Mouse (Mus musculus) G1E (cell line): ENCODE results near the gene Ube2cbp. TPM values are rescaled to one million over a fixed set of nuclear protein-coding genes. Genes with fewer than 3 reads are reported as not detected.

ENCODE experiments used
- ATAC-seq: 2 replicates; pipeline ENCODE4 v1.8.0; 2016; ENCODE audit warnings: mild to moderate bottlenecking; ENCODE audit not compliant: insufficient number of reproducible peaks, poor library complexity, low FRiP score, severe bottlenecking; ENCODE audit errors: extremely low read depth
- DNase-seq: peaks from one replicate; pipeline ENCODE4 v3.0.0; 2012; ENCODE audit warnings: low spot score
- H3K27me3 ChIP-seq: 2 replicates; pipeline ENCODE4 v1.6.1; 2012; ENCODE audit warnings: mild to moderate bottlenecking, low read length, inconsistent platforms; ENCODE audit not compliant: insufficient read depth
- H3K36me3 ChIP-seq: replicated peaks from 2 replicates; pipeline ENCODE3; 2012; ENCODE audit warnings: mild to moderate bottlenecking, inconsistent platforms
- H3K4me1 ChIP-seq: 2 replicates; pipeline ENCODE4 v1.6.1; 2012; ENCODE audit warnings: low read depth, low read length, inconsistent platforms, mixed read lengths; ENCODE audit not compliant: insufficient read depth
- H3K4me3 ChIP-seq: 2 replicates; pipeline ENCODE4 v1.5.1; 2012; ENCODE audit warnings: low read depth, mild to moderate bottlenecking, inconsistent platforms, low read length, moderate library complexity, mixed read lengths
- H3K9me3 ChIP-seq: replicated peaks from 2 replicates; pipeline ENCODE4 v1.6.1; 2012; ENCODE audit warnings: inconsistent platforms
- CTCF ChIP-seq: IDR thresholded peaks from 2 replicates; pipeline ENCODE4 v1.5.1; 2012; ENCODE audit warnings: low read depth, low read length, inconsistent platforms, mixed read lengths
- GATA1 ChIP-seq: IDR thresholded peaks from 2 replicates; pipeline ENCODE4 v1.6.1; 2012; ENCODE audit warnings: borderline replicate concordance, low read length, inconsistent platforms, mixed read lengths
- GATA2 ChIP-seq: IDR thresholded peaks from 2 replicates; pipeline ENCODE4 v1.6.1; 2012; ENCODE audit warnings: low read depth, low read length, inconsistent platforms, borderline replicate concordance
- POLR2AphosphoS5 ChIP-seq: IDR thresholded peaks from 2 replicates; pipeline ENCODE4 v1.6.1; 2012; ENCODE audit warnings: low read depth, low read length, inconsistent platforms; ENCODE audit not compliant: insufficient replicate concordance
- TAL1 ChIP-seq: conservative IDR thresholded peaks from 2 replicates; pipeline ENCODE4 v1.6.1; 2012; ENCODE audit warnings: low read depth, low read length, inconsistent platforms, mixed read lengths
- polyA plus RNA-seq: library from polyadenylated mRNA; stranded (reverse); fragments of >175 nt; gene quantifications from 2 replicates; pipeline ENCODE4 v1.2.3, GENCODE M21; 2012
- total RNA-seq, 2 experiments: library from RNA; stranded (forward) in 1 of 2; stranded (reverse) in 1 of 2; fragments of 200-1000 nt in 1 of 2; fragments of >200 nt in 1 of 2; fragmentation: Nextera tagmentation in 1 of 2; gene quantifications; 2 replicates each; pipeline ENCODE4 v1.2.3; 2014 to 2017

The Ube2cbp gene
- total and polyA plus RNA-seq, 3 experiments: 2.2 to 4.2 (median 2.3) TPM

GRCm38 (mm10) chr9:86395012-86395411 is 69.7 kb downstream of the Ube2cbp start:
- H3K4me3 ChIP-seq: no peak overlapping the region
- H3K36me3 ChIP-seq: no peaks in the 10 kb centered on the region
- H3K27me3 ChIP-seq: no peaks in the 10 kb centered on the region
- no peak for TF ChIP-seq GATA1
- no peak for TF ChIP-seq GATA2
- no peak for TF ChIP-seq CTCF
- no peak for TF ChIP-seq TAL1
- H3K4me1 ChIP-seq: no peaks in the 10 kb centered on the region
- no peak for ATAC-seq
- DNase-seq: no peak
- H3K9me3 ChIP-seq: no peaks in the 10 kb centered on the region

GRCm38 (mm10) chr9:86393586-86394272 is 71.0 kb downstream of the Ube2cbp start:
- Histone ChIP-seq H3K9me3 (no peaks in the 10 kb centered on the region), H3K27me3 (no peaks in the 10 kb centered on the region), H3K36me3 (no peaks in the 10 kb centered on the region), H3K4me1 (no peaks in the 10 kb centered on the region), H3K4me3 (no peak overlapping the region)
- ATAC-seq: no peak
- TF ChIP-seq POLR2AphosphoS5 (no peak), GATA2 (no peak), CTCF (no peak), GATA1 (no peak), TAL1 (no peak)
- DNase-seq: no peak

- Histone ChIP-seq H3K4me1 (no peaks in the 10 kb centered on the region), H3K4me3 (no peak overlapping the region), H3K36me3 (no peaks in the 10 kb centered on the region), H3K9me3 (no peaks in the 10 kb centered on the region), H3K27me3 (no peaks in the 10 kb centered on the region)
- ATAC-seq: no peak
- DNase-seq: no peak
- TF ChIP-seq GATA2: no peak
- no peak for TF ChIP-seq POLR2AphosphoS5
- TF ChIP-seq TAL1: no peak
- no peak for TF ChIP-seq CTCF
- no peak for TF ChIP-seq GATA1
These were observed 73.3 kb downstream of the Ube2cbp start for GRCm38 (mm10) chr9:86391467-86391866.

GRCm38 (mm10) chr9:86390713-86391112 is 74.0 kb downstream of the Ube2cbp start:
- Histone ChIP-seq H3K36me3 (no peaks in the 10 kb centered on the region), H3K9me3 (no peaks in the 10 kb centered on the region), H3K4me1 (no peaks in the 10 kb centered on the region), H3K4me3 (no peak overlapping the region), H3K27me3 (no peaks in the 10 kb centered on the region)
- TF ChIP-seq GATA2 (no peak), TAL1 (no peak), POLR2AphosphoS5 (no peak), GATA1 (no peak), CTCF (no peak)
- DNase-seq: no peak
- no peak for ATAC-seq

- Histone ChIP-seq H3K4me3 (no peak overlapping the region), H3K36me3 (no peaks in the 10 kb centered on the region), H3K4me1 (no peaks in the 10 kb centered on the region), H3K27me3 (no peaks in the 10 kb centered on the region), H3K9me3 (no peaks in the 10 kb centered on the region)
- DNase-seq: no peak
- no peak for TF ChIP-seq GATA1
- no peak for TF ChIP-seq POLR2AphosphoS5
- TF ChIP-seq TAL1: no peak
- TF ChIP-seq CTCF: no peak
- TF ChIP-seq GATA2: no peak
- ATAC-seq: no peak
These were observed 76.2 kb downstream of the Ube2cbp start for GRCm38 (mm10) chr9:86388538-86388937.

GRCm38 (mm10) chr9:86376923-86377322 is 87.8 kb downstream of the Ube2cbp start:
- no peak for TF ChIP-seq TAL1
- TF ChIP-seq GATA1: no peak
- TF ChIP-seq GATA2: no peak
- TF ChIP-seq POLR2AphosphoS5: no peak
- H3K27me3 ChIP-seq: no peaks in the 10 kb centered on the region
- no peaks in the 10 kb centered on the region for H3K9me3 ChIP-seq
- no peaks in the 10 kb centered on the region for H3K4me1 ChIP-seq
- H3K4me3 ChIP-seq: no peak overlapping the region
- no peak for DNase-seq
- no peak for ATAC-seq
- H3K36me3 ChIP-seq: no peaks in the 10 kb centered on the region
